Mouse (Mus musculus): ENCODE results near the gene Itga8. TPM values are rescaled to one million over a fixed set of nuclear protein-coding genes. Genes with fewer than 3 reads are reported as not detected.
A peak's percentile ranks its signal among the peaks of the same experiment; 100 is the strongest.

Gene Itga8
- polyA plus RNA-seq (2015; fragmentation: Nextera tagmentation; extraction: Ambion mirVana): 2.3 and 2.4 TPM in 2 replicates

DNA sequence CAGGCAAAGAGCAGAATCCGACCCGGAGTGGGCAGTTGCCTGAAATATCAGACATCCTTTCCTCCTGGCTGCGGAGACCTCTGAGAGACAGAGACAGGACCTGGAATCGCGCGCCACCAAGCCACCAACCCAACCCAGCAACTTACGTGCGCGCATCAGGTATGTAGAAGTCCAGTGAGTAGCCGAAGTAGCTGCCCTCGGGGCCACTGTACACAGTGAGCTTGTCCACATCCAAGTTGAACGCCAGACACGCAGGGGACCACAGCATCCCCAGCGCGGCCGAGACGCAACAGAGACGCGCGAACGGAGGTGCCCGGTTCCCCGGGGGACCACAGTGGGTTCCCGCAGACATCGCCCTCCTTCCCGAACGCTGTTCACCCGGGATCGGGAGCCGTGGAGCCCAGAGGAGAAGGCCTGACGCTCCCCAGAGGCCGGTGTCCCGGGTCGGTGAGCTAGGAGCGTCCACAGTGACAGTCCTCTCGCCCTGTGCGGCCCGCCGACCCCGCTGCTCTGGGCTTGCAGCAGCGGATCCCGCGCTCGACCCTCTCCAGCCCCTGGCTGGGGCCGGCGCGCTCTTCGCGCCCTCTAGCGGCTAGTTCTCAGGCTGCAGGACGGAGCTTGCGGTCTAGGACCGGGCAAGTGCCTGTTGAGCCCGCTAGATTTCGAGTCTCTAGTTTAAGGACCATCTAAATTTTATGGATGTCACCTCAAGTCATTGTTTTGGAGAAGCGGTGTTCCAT lies at the start of gene Itga8:
TSS of gene Itga8 (minus strand) at position 492 of the 740 bp plus-strand sequence.
- H3K36me3 ChIP-seq: no peaks in the 10 kb centered on the region
- no peak within 1 kb of the TSS for H3K27ac ChIP-seq
- H3K27me3 ChIP-seq: peaks cover 25% of the 10 kb centered on the region
- no peaks in the 10 kb centered on the region for H3K9me3 ChIP-seq
- ATAC-seq (ENCODE audit: low FRiP score): peak; percentile 98
- peak within 1 kb of the TSS; percentile 89 for H3K4me2 ChIP-seq
- peaks cover 7% of the 10 kb centered on the region for H3K4me1 ChIP-seq (replicated peaks)
- WGBS: under 1% methylated on average over 56 of the region's 56 CpGs
- H3K9ac ChIP-seq: peak within 1 kb of the TSS; percentile 84
- peak within 1 kb of the TSS; percentile 70 for H3K4me3 ChIP-seq

DNA sequence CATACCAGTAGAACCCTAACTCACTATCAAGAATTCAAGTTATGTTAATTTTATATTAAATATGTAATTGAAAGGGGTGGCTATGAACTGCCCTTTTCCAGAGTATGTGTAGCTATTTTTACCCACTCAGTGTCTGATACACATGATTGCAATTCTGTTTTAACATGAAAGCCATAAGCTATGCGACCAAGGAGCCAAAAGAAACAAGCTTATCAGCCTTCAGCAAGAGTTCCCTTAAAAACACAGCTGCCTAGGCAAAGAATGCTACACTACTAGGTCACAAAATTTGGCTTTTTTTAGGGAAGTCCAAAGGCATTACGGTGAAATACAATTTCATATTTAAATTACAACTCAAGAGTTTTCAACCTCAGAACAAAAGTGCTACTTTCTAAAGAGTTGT lies 47.2 kb upstream of the Itga8 start:
- Histone ChIP-seq H3K4me2 (no peak overlapping the region), H3K27ac (no peak overlapping the region), H3K27me3 (no peaks in the 10 kb centered on the region), H3K9ac (no peak overlapping the region), H3K4me1 (replicated peaks) (no peaks in the 10 kb centered on the region), H3K9me3 (no peaks in the 10 kb centered on the region), H3K4me3 (no peak overlapping the region), H3K36me3 (peaks cover 23% of the 10 kb centered on the region)
- WGBS: 94% methylated on average over 2 of the region's 2 CpGs
- ATAC-seq (ENCODE audit: low FRiP score): no peak

DNA sequence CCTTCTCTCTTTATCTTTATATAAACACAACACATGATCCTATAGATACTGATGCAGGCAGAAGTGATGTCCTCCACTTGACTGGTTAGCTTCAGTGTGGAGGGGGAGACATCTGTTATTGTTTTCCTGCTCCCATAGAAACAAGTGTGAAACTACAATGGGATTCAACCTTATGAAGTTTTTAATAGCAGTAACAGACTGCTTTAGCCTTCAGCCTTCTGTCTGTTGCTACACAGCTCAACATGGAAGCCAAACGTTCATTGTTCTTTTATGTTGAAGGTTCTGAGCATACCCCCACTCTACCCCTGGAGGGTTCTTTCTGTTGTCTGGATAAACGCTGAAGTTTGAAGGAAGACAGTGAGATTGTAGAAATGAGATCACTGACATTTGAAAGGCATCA lies 30.2 kb upstream of the Itga8 start:
- no peak for ATAC-seq (ENCODE audit: low FRiP score)
- H3K4me2 ChIP-seq: no peak overlapping the region
- no peak overlapping the region for H3K27ac ChIP-seq
- no peaks in the 10 kb centered on the region for H3K27me3 ChIP-seq
- WGBS: 71% methylated on average over 2 of the region's 2 CpGs
- H3K4me3 ChIP-seq: no peak overlapping the region
- no peak overlapping the region for H3K9ac ChIP-seq
- peaks cover 23% of the 10 kb centered on the region for H3K4me1 ChIP-seq (replicated peaks)
- H3K36me3 ChIP-seq: no peaks in the 10 kb centered on the region
- no peaks in the 10 kb centered on the region for H3K9me3 ChIP-seq

DNA sequence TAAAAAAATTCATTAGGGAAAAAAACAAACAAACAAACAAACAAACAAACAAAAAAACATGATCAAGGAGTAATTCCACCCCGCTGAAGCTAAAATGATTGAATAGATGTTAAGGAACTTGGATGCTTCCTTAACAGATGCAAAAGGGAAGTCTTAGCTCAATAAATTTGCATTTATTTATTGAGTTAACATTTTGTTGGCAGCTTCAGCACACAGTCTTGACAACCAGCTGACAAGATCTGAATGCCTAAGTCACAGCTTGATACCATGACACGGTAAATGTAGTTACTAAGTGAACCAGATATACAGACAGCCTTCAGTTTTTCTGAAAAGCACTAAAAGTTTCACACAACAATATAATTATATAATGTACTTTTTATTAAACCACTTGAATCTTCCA lies 27.9 kb upstream of the Itga8 start:
- Histone ChIP-seq H3K27ac (no peak overlapping the region), H3K36me3 (no peaks in the 10 kb centered on the region), H3K9me3 (no peaks in the 10 kb centered on the region), H3K9ac (no peak overlapping the region), H3K27me3 (no peaks in the 10 kb centered on the region), H3K4me1 (replicated peaks) (peaks cover 23% of the 10 kb centered on the region), H3K4me2 (no peak overlapping the region), H3K4me3 (no peak overlapping the region)
- 47% methylated on average over 2 of the region's 2 CpGs for WGBS
- ATAC-seq (ENCODE audit: low FRiP score): no peak

DNA sequence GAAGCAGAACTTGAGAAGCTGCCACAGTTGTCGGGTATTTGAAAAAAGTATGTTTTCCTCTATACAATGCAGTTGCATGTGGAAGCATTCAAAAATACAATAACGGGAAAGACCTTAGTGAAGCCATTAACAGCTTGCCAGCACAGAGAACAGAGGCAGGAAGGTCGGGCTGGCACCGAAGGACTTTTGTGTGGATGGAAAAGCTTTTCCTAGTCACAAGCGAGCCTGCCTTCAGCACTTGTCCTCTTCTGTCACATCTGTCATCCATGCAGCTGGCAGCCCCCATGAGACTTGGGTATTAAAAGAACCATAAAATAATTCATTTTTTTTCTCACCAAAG lies 27.3 kb upstream of the Itga8 start:
- H3K4me3 ChIP-seq: peak overlapping the region; percentile 29; the same call in 1 of the 2 replicates

DNA sequence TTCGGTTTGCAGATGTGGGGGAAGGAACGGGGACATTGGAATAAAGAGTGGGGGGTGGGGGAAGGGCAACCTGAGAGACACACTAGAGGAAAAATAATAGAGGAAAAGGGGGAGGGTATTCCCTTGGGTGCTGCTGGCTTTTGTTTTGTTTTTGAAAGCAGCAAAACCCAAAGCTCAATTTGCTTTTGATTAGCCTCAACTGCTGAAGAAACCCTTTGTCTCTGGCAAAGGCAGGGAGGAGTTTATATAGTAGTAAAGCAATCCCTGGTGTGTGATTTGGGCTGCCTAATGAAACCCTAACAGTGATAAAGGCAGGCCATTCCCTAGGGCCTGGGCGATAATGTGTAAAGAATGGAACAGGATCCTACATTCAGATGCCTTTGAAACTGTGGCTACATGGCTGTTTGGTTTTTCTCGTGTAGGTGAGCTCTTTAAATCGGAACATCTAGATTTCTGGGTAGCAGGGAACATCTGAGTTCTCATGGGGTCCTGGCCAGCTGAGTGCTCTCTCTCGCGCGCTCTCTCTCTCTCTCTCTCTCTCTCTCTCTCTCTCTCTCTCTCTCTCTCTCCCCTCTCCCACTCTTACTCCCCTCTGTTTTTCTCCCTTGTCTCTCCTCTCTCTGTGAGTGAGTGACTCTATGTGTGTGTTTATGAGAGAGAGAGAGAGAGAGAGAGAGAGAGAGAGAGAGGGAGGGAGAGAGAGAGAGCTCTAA lies 26.8 kb upstream of the Itga8 start:
- H3K9me3 ChIP-seq: no peaks in the 10 kb centered on the region
- H3K27me3 ChIP-seq: no peaks in the 10 kb centered on the region
- WGBS: 9% methylated on average over 8 of the region's 8 CpGs
- peaks cover 23% of the 10 kb centered on the region for H3K4me1 ChIP-seq (replicated peaks)
- H3K4me3 ChIP-seq: peak overlapping the region; percentile 29; the same call in 1 of the 2 replicates
- H3K9ac ChIP-seq: 0 out of 2 replicates have a peak overlapping the region, but pooled peaks have one; percentile 26
- ATAC-seq (ENCODE audit: low FRiP score): peak; percentile 79
- H3K27ac ChIP-seq: peak overlapping the region; percentile 62
- no peaks in the 10 kb centered on the region for H3K36me3 ChIP-seq
- H3K4me2 ChIP-seq: peak overlapping the region; percentile 52

More for the DNA sequence above, 27.3 kb upstream of the Itga8 start:
- 15% methylated on average over 5 of the region's 5 CpGs for WGBS
- Histone ChIP-seq H3K27me3 (no peaks in the 10 kb centered on the region), H3K36me3 (no peaks in the 10 kb centered on the region), H3K4me1 (replicated peaks) (peaks cover 23% of the 10 kb centered on the region), H3K9me3 (no peaks in the 10 kb centered on the region), H3K9ac (no peak overlapping the region), H3K27ac (peak overlapping the region; percentile 62), H3K4me2 (peak overlapping the region; percentile 52)
- no peak for ATAC-seq (ENCODE audit: low FRiP score)

DNA sequence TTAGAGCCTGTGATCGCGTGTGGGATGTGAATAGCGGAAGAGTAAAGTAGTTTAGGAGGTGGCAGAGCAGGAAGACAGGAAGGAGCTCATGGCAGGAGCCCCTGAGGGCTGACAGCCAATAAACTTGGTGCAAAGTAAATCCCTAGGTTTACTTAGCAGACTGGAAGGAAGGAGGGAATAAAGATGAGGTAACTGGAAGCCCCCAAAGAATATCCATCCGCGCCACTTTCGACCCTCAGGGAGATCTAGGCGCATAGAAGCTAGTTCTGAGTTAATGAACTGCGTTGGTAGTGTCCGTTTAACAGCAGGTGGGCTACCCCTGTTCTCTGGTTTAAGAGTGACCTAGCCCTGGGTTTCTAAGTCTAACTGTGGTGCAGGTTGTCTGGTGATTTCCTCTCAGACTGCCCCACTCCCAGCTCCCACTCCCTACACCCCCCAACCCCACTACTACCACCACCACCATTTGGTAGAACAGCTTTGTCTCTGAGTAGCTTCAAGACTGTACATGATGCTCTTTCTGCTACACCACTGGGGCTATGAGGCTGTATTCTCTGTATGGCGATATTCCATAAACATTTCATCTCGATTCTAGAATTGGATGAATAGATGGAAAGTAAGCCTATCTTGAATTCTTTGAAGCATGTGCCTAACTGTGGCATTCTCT lies 26.1 kb upstream of the Itga8 start:
- Histone ChIP-seq H3K27me3 (no peaks in the 10 kb centered on the region), H3K4me1 (replicated peaks) (peaks cover 23% of the 10 kb centered on the region), H3K27ac (peak overlapping the region; percentile 4; the same call in 1 of the 2 replicates), H3K4me3 (peak overlapping the region; percentile 29), H3K36me3 (no peaks in the 10 kb centered on the region), H3K9me3 (no peaks in the 10 kb centered on the region), H3K4me2 (peak overlapping the region; percentile 52), H3K9ac (no peak overlapping the region)
- 25% methylated on average over 11 of the region's 11 CpGs for WGBS
- peak; percentile 48 for ATAC-seq (ENCODE audit: low FRiP score)

DNA sequence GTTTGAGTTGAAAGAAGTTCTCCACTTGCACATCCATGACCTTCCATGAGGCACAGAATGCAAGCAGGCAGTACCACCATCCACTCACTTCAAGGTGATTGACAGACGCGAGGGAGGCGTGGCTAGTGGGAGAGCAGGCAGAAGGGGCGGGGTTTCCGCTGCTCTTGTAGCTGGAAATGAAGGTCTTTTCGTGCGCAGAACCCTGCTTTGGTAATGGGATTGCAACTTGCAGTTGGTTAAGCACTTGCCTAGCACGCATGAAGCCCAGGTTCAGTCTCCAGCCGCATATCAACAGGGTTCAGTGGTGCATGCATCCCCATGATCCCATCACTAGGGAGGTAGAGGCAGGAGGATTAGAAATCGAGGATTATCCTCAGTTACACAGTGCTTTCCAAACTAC lies 25.5 kb upstream of the Itga8 start:
- H3K4me3 ChIP-seq: peak overlapping the region; percentile 29
- 15% methylated on average over 10 of the region's 10 CpGs for WGBS
- ATAC-seq (ENCODE audit: low FRiP score): peak; percentile 60; the same call in 1 of the 2 replicates
- H3K4me1 ChIP-seq (replicated peaks): peaks cover 23% of the 10 kb centered on the region
- H3K9me3 ChIP-seq: no peaks in the 10 kb centered on the region
- peak overlapping the region; percentile 52 for H3K4me2 ChIP-seq
- H3K27ac ChIP-seq: no peak overlapping the region
- no peak overlapping the region for H3K9ac ChIP-seq
- no peaks in the 10 kb centered on the region for H3K36me3 ChIP-seq
- no peaks in the 10 kb centered on the region for H3K27me3 ChIP-seq

DNA sequence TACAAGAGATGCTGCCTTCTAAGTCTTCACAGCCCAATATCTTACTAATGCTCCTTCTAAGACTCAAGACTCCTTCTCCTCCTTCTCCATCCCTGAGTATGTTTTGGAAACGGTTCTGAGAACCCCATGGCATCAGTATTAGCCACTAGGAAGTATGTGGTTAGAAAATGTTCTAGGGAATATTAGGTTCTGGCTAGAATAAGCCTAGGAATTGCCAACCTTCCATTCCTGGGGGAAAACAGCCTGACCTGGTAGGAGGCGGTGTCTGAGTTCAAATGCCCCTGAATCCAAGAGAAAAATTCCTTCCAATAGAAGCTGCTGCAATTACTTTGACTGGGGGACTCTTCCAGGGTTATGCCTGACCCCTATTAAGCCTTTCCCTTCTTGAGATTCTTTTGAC lies 24.1 kb upstream of the Itga8 start:
- H3K4me1 ChIP-seq (replicated peaks): peaks cover 23% of the 10 kb centered on the region
- H3K9me3 ChIP-seq: no peaks in the 10 kb centered on the region
- H3K27ac ChIP-seq: no peak overlapping the region
- no peaks in the 10 kb centered on the region for H3K27me3 ChIP-seq
- H3K9ac ChIP-seq: no peak overlapping the region
- no peak overlapping the region for H3K4me2 ChIP-seq
- H3K36me3 ChIP-seq: no peaks in the 10 kb centered on the region
- ATAC-seq (ENCODE audit: low FRiP score): no peak
- WGBS: 89% methylated on average over 2 of the region's 2 CpGs
- H3K4me3 ChIP-seq: no peak overlapping the region

DNA sequence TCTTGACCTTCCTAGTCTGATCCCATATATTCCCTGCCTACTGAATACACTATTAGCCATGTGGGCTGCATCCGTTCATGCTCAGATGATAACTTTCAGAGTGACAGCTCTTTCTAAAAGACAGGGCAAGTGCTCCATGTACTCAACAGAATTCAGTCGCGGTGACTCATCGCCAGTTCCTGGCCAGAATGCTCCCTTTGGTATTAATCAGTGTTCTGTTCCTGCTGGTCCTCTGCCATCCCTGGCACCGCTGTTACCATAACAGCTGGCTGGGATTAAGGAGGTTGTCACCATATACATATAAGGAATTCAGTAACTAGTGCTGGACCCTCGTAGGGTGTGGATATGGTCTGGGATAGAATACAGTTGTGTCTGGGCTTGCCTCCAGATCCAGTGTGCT lies 23.7 kb upstream of the Itga8 start:
- Histone ChIP-seq H3K9ac (no peak overlapping the region), H3K4me1 (replicated peaks) (peaks cover 23% of the 10 kb centered on the region), H3K36me3 (no peaks in the 10 kb centered on the region), H3K27me3 (no peaks in the 10 kb centered on the region), H3K4me2 (no peak overlapping the region), H3K4me3 (no peak overlapping the region), H3K27ac (no peak overlapping the region), H3K9me3 (no peaks in the 10 kb centered on the region)
- WGBS: 89% methylated on average over 6 of the region's 6 CpGs
- ATAC-seq (ENCODE audit: low FRiP score): no peak

DNA sequence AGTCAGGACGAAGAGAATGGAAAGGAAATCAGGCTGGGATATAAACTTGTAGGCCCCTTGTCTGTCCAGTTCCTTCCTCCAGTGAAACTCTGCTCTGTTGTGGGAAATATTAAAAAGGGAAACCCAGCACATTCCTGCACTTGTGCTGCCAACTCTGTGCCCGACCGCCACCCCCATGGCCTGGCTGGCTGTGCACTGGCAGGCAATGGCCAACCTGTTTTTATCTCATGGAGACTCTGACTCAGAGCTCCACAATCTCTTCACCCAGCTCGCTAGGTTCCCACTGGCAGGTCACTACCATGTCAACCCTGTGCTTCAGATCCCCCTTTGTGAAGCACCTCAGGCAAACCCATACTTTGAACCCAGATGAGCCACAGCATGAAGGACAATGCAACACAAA lies 19.2 kb upstream of the Itga8 start:
- Histone ChIP-seq H3K4me1 (replicated peaks) (0 out of 2 replicates have a peak, but pooled peaks cover 4% of the 10 kb centered on the region), H3K27me3 (no peaks in the 10 kb centered on the region), H3K4me3 (no peak overlapping the region), H3K36me3 (no peaks in the 10 kb centered on the region), H3K27ac (no peak overlapping the region), H3K9me3 (no peaks in the 10 kb centered on the region), H3K4me2 (no peak overlapping the region), H3K9ac (no peak overlapping the region)
- 84% methylated on average over 4 of the region's 4 CpGs for WGBS
- no peak for ATAC-seq (ENCODE audit: low FRiP score)

DNA sequence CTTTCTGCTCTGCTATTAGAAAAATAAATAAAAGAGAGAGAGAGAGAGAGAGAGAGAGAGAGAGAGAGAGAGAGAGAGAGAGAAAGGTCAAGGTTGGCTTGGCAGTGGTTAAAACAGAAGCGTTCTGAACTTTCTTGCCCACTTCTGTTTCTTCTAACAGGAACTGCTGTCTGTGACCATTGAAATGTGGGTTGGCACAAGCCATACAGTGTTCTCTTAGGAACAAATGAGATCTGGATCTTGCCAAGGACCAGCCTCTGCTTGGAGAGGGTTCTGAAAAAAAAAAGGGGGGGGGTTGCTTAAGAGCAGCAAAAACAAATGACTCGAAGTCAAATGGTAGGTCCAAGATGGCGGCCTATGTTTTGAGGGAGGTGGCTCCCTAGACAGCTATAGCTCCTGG lies 17.0 kb upstream of the Itga8 start:
- Histone ChIP-seq H3K9me3 (no peaks in the 10 kb centered on the region), H3K4me1 (replicated peaks) (0 out of 2 replicates have a peak, but pooled peaks cover 4% of the 10 kb centered on the region), H3K27ac (no peak overlapping the region), H3K4me3 (no peak overlapping the region), H3K4me2 (no peak overlapping the region), H3K9ac (no peak overlapping the region), H3K27me3 (no peaks in the 10 kb centered on the region), H3K36me3 (no peaks in the 10 kb centered on the region)
- WGBS: 91% methylated on average over 3 of the region's 3 CpGs
- no peak for ATAC-seq (ENCODE audit: low FRiP score)
